Mouse (Mus musculus) megakaryocyte-erythroid progenitor cell, adult 5-6 weeks (primary cell): ENCODE measurements at regions not wholly inside any gene's neighbourhood (a gene's known extent, or its start where the extent isn't known, plus 50 kb on each side); places are given as distances from the start of the nearest gene placed in this dataset.

ENCODE experiments used
- ATAC-seq: replicated peaks from 2 replicates; pipeline ENCODE4 v1.8.0; 2016; ENCODE audit warnings: mild to moderate bottlenecking, inconsistent platforms; ENCODE audit not compliant: severe bottlenecking, poor library complexity, low FRiP score, low TSS enrichment

- no peak for ATAC-seq
Observed at GRCm38 (mm10) chr9:69667064-69667533, 93.6 kb downstream of the Foxb1 start.

- ATAC-seq, result no peak
Observed at GRCm38 (mm10) chr9:69664201-69664600, 96.5 kb downstream of the Foxb1 start.

GRCm38 (mm10) chr9:69662394-69662793 is 98.3 kb downstream of the Foxb1 start:
- no peak for ATAC-seq

GRCm38 (mm10) chr9:69658276-69658675 is 102.5 kb downstream of the Foxb1 start:
- no peak for ATAC-seq

GRCm38 (mm10) chr9:69656053-69656452 is 104.7 kb downstream of the Foxb1 start:
- no peak for ATAC-seq

GRCm38 (mm10) chr9:69652106-69652505 is 108.6 kb downstream of the Foxb1 start:
- ATAC-seq, result no peak

GRCm38 (mm10) chr9:69651608-69652007 is 109.1 kb downstream of the Foxb1 start:
- ATAC-seq, result no peak

GRCm38 (mm10) chr9:69642591-69642990 is 118.1 kb downstream of the Foxb1 start:
- no peak for ATAC-seq

GRCm38 (mm10) chr9:69623312-69623711 is 137.4 kb downstream of the Foxb1 start:
- 0 out of 2 replicates have a peak, but pooled peaks have one; percentile 59 for ATAC-seq

GRCm38 (mm10) chr9:69621006-69621405 is 139.7 kb downstream of the Foxb1 start:
- no peak for ATAC-seq

GRCm38 (mm10) chr9:69617328-69617727 is 143.4 kb downstream of the Foxb1 start:
- no peak for ATAC-seq

- ATAC-seq, result no peak
Observed at GRCm38 (mm10) chr9:69597472-69597871, 144.1 kb downstream of the Anxa2 start.

- no peak for ATAC-seq
Observed at GRCm38 (mm10) chr9:69592329-69593062, 139.1 kb downstream of the Anxa2 start.

GRCm38 (mm10) chr9:69588846-69589245 is 135.4 kb downstream of the Anxa2 start:
- no peak for ATAC-seq

- no peak for ATAC-seq
Observed at GRCm38 (mm10) chr9:69587096-69587495, 133.7 kb downstream of the Anxa2 start.

GRCm38 (mm10) chr9:69581236-69581635 is 127.8 kb downstream of the Anxa2 start:
- ATAC-seq, result no peak

GRCm38 (mm10) chr9:69577661-69578405 is 124.4 kb downstream of the Anxa2 start:
- no peak for ATAC-seq

GRCm38 (mm10) chr9:69575386-69575785 is 122.0 kb downstream of the Anxa2 start:
- no peak for ATAC-seq

GRCm38 (mm10) chr9:69568631-69569230 is 115.3 kb downstream of the Anxa2 start:
- ATAC-seq, result no peak

GRCm38 (mm10) chr9:69568222-69568621 is 114.8 kb downstream of the Anxa2 start:
- ATAC-seq, result no peak
